Mouse (Mus musculus) lung, adult 2 months (tissue): ENCODE data around the gene Rbfox3.

ENCODE experiments used
- CTCF ChIP-seq: fragments of 200-500 bp; IDR thresholded peaks from 2 replicates; pipeline ENCODE4 v1.5.1; 2011; ENCODE audit warnings: mild to moderate bottlenecking, low read length, control low read depth; ENCODE audit not compliant: insufficient read depth
- POLR2A ChIP-seq: fragments of 200-500 bp; IDR thresholded peaks from 2 replicates; pipeline ENCODE4 v1.6.1; 2011; ENCODE audit warnings: low read depth, mild to moderate bottlenecking, control low read depth, low read length, borderline replicate concordance; ENCODE audit errors: extremely low read depth

DNA sequence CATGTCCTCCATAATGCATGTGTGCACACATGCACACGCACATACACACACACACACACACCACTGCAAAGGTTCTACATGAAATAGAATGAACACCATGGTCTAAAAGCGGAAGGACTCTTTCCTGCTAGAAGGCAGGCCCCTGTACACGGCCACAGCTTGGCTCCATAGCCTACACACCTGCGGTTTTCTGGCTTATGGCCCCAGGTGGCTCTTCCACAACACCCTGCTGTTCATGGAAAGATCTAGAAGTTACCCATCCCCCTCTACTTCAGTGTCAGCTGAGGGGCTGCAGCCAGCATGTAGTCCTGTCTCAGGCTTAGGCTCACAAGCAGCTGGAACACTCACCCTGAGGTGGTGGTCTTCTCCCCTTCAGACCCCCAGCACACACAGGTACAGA is 140.0 kb downstream of the Rbfox3 start:
- TF ChIP-seq POLR2A (no peak), CTCF (no peak)
